Mouse (Mus musculus) liver, adult 2 months (tissue): ENCODE data around the gene Gale. TPM values are rescaled to one million over a fixed set of nuclear protein-coding genes. Genes with fewer than 3 reads are reported as not detected.

ENCODE experiments used
- DNase-seq: peaks from one replicate; pipeline ENCODE4 v3.0.0-alpha.2; 2011; ENCODE audit warnings: low read depth, low spot score; ENCODE audit errors: extremely low read depth
- H3K27ac ChIP-seq: fragments of 200-500 bp; replicated peaks from 2 replicates; pipeline ENCODE4 v1.5.1; 2012; ENCODE audit warnings: low read depth, mild to moderate bottlenecking, control low read depth, inconsistent platforms, low read length; ENCODE audit not compliant: insufficient read depth
- H3K27me3 ChIP-seq: fragments of 200-500 bp; 2 replicates; pipeline ENCODE4 v1.6.1; 2012; ENCODE audit warnings: mild to moderate bottlenecking, moderate library complexity, low read length, inconsistent platforms; ENCODE audit not compliant: control insufficient read depth, insufficient read depth
- H3K36me3 ChIP-seq: fragments of 200-500 bp; 2 replicates; pipeline ENCODE4 v1.6.1; 2012; ENCODE audit warnings: low read length, inconsistent platforms; ENCODE audit not compliant: control insufficient read depth, insufficient read depth
- H3K4me1 ChIP-seq: fragments of 200-500 bp; 2 replicates; pipeline ENCODE4 v1.6.1; 2011; ENCODE audit warnings: low read length; ENCODE audit not compliant: control insufficient read depth, insufficient read depth
- H3K4me3 ChIP-seq: fragments of 200-500 bp; 2 replicates; pipeline ENCODE4 v1.5.1; 2011; ENCODE audit warnings: low read depth, mild to moderate bottlenecking, control low read depth, low read length, moderate library complexity; ENCODE audit not compliant: insufficient read depth
- H3K79me2 ChIP-seq: fragments of 200-500 bp; 2 replicates; pipeline ENCODE4 v1.6.1; 2012; ENCODE audit warnings: inconsistent platforms, mild to moderate bottlenecking, low read length, moderate library complexity; ENCODE audit not compliant: control insufficient read depth, insufficient read depth
- H3K9ac ChIP-seq: fragments of 200-500 bp; 2 replicates; pipeline ENCODE4 v1.6.1; 2012; ENCODE audit warnings: low read depth, mild to moderate bottlenecking, control low read depth, inconsistent platforms, low read length
- CTCF ChIP-seq: fragments of 200-500 bp; IDR thresholded peaks from 2 replicates; pipeline ENCODE4 v1.5.1; 2011; ENCODE audit warnings: low read depth, low read length, control low read depth
- POLR2A ChIP-seq: fragments of 200-500 bp; IDR thresholded peaks from 2 replicates; pipeline ENCODE4 v1.6.1; 2011; ENCODE audit warnings: low read length, control low read depth; ENCODE audit not compliant: insufficient read depth; ENCODE audit errors: extremely low read depth
- WGBS: fragments of 180-500 bp; shearing (Covaris S2); methylation state at CpG from one replicate; pipeline ENCODE4 v1.1.7; 2018; 5-methylcytosine and 5-hydroxymethylcytosine counted together
- polyA plus RNA-seq: library from polyadenylated mRNA; depleted of rRNA; stranded (reverse); fragments of >200 nt; gene quantifications from 2 replicates; pipeline ENCODE4 v1.2.3, GENCODE M21; 2012; rRNA removed
- total RNA-seq: library from RNA; depleted of rRNA; stranded (reverse); fragments of >200 nt; gene quantifications from 2 replicates; pipeline ENCODE4 v1.2.3, GENCODE M21; 2014; rRNA removed

The Gale gene
- total RNA-seq (34.2 and 38.5 TPM in 2 replicates), polyA plus RNA-seq (32.0 and 33.6 TPM in 2 replicates)

DNA sequence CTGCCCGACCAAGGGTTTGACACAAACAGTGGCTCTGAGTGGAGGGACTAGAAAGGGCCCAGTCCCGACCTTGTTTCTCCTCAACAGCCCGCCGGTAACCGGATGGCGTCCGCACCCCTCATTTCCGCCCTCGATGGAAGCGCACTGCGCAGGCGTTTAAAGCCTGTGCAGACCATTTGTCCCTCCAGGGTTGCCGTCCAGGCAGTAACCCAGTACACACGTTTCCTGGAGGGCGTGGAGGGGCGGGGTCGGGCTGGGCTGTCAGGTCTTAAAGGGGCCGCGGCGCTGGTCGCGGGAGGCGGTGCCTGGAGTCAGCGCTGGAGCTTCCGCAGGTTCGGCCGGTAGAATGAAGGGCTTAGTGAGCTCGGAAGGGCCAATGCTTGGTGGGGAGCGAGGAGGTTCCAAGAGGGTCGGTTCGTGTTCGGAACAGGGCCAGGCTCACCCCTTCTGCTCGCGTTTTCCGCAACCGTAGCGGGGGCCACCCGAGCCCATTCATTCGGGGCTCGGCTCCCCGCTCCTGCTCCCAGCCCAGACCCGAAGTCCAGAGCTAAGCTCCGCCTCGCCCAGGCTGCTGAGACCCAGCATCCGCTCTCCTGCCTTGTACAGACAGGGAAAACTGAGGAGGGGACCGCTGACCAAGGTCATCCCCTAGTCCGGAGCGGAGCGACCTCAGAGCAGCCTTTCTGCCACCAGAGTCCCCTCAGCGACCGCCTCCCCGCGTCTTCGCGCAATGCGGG, at the start of gene Gale:
TSS of gene Gale (plus strand) at position 271 of the 737 bp plus-strand sequence.
- under 1% methylated on average over 47 of the region's 56 CpGs for WGBS
- TF ChIP-seq POLR2A (peak; percentile 90), CTCF (no peak)
- Histone ChIP-seq H3K36me3 (peaks cover 4% of the 10 kb centered on the region; the same call in 1 of the 2 replicates), H3K9ac (peak within 1 kb of the TSS; percentile 89), H3K4me3 (peak within 1 kb of the TSS; percentile 74), H3K27me3 (no peaks in the 10 kb centered on the region), H3K4me1 (peaks cover 16% of the 10 kb centered on the region), H3K27ac (peak within 1 kb of the TSS; percentile 97), H3K79me2 (no peaks in the 10 kb centered on the region)
- peak; percentile 89 for DNase-seq

DNA sequence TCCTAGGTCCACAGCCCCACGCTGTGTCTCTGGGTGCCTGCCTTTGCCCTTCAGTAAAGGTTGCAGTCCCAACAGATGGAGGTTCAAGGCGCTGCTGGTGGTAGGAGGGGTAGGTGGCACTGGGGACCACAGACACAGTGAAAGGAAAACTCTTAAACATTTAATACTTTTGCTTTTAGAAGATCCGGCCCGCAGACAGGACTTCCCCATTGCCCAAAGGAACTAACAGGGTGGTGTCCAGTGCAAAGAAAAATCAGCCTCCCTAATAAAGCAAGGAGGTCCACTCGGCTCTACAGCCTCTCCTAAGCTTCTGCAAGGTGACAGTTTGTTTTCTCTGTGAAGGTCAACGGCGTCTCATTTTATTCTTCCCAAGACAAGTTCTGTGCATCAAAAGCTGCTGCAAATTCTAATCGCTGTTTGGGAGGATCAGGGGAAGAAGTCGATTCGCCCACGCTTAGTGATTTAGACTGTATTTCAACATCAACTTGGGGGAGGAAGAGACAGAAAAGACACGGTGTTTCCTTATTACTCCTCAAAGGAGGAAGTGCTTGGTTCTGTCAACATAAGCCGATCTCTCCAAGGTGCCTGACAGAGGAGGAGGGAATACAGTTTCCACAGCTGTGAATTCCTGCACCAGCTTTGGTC, 44.8 kb upstream of the Gale start:
- no peak overlapping the region for H3K4me3 ChIP-seq
- 73% methylated on average over 13 of the region's 13 CpGs for WGBS
- H3K27me3 ChIP-seq: no peaks in the 10 kb centered on the region
- H3K4me1 ChIP-seq: peaks cover 3% of the 10 kb centered on the region; the same call in 1 of the 2 replicates
- H3K27ac ChIP-seq: peak overlapping the region; percentile 47
- H3K79me2 ChIP-seq: no peaks in the 10 kb centered on the region
- DNase-seq: no peak
- TF ChIP-seq POLR2A: no peak
- TF ChIP-seq CTCF: no peak
- H3K36me3 ChIP-seq: 0 out of 2 replicates have a peak, but pooled peaks cover 2% of the 10 kb centered on the region
- H3K9ac ChIP-seq: 0 out of 2 replicates have a peak overlapping the region, but pooled peaks have one; percentile 3

DNA sequence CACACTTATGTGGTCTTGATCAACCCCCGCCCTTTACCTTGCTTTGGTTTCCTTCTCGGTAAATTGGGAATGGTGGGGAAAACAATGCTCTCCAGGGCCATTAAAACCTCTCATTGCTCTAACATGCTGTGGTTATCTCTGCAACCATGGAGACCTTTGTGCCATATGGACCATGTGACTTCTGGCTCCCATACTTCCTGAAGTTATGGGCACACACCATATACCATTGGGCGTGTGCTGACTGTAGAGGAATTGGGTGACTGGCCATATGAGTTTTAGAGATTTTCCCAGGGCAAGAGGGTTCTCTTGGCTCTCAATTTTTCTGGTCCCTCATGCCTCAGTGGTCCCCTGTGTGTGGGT, 44.3 kb upstream of the Gale start:
- Histone ChIP-seq H3K79me2 (no peaks in the 10 kb centered on the region), H3K4me1 (peaks cover 3% of the 10 kb centered on the region; the same call in 1 of the 2 replicates), H3K4me3 (no peak overlapping the region), H3K9ac (no peak overlapping the region), H3K36me3 (0 out of 2 replicates have a peak, but pooled peaks cover 2% of the 10 kb centered on the region), H3K27ac (no peak overlapping the region; the same call in 1 of the 2 replicates), H3K27me3 (no peaks in the 10 kb centered on the region)
- DNase-seq: no peak
- 91% methylated on average over 3 of the region's 3 CpGs for WGBS
- no peak for TF ChIP-seq CTCF
- no peak for TF ChIP-seq POLR2A

DNA sequence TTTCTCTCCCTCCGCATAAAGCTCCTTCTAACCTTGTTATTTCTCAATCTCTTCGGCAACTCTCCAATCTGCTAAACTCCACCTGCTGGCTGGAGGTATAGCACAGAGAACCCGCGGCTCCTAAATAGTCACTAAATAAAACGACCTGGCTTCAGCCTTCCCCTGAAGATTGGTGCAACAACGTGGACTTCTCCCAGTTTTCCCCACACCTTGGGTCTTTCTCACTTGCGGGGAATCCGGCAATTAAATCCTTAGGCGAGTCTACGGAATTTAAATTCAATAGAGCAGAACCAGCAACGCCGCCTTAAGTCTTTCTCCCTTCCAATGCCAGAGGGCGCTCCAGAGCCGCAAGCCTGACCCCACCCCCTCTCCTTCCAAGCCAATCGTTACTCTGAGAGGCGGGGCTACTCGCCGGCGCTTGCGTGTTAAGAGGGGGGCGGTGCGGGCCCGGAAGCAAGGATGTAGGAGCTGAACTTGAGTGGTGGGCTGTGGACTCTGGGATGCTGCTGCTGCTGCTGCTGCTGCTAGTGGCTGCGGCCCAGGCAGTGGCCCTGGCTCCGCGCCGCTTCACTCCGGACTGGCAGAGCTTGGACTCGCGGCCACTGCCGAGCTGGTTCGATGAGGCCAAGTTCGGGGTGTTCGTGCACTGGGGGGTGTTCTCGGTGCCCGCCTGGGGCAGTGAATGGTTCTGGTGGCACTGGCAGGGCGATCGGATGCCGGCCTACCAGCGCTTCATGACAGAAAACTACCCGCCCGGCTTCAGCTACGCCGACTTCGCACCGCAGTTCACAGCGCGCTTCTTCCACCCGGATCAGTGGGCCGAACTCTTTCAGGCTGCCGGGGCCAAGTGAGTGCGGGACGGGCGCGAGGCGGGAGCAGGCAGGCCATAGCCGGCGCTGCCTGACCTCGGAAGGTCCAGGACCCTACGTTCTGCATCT, 43.0 kb upstream of the Gale start, which contains the start of gene Fuca1:
TSS of gene Fuca1 (plus strand) at position 432 of the 938 bp plus-strand sequence.
- under 1% methylated on average over 60 of the region's 60 CpGs for WGBS
- Histone ChIP-seq H3K4me3 (peak within 1 kb of the TSS; percentile 95), H3K27me3 (no peaks in the 10 kb centered on the region), H3K9ac (peak within 1 kb of the TSS; percentile 89), H3K36me3 (peaks cover 3% of the 10 kb centered on the region; the same call in 1 of the 2 replicates), H3K27ac (peak within 1 kb of the TSS; percentile 75), H3K4me1 (peaks cover 3% of the 10 kb centered on the region; the same call in 1 of the 2 replicates), H3K79me2 (no peaks in the 10 kb centered on the region)
- TF ChIP-seq CTCF (peak; percentile 80), POLR2A (peak; percentile 77)
- DNase-seq: peak; percentile 84
